Mouse (Mus musculus): ENCODE measurements at regions not wholly inside any gene's neighbourhood (a gene's known extent, or its start where the extent isn't known, plus 50 kb on each side); places are given as distances from the start of the nearest gene placed in this dataset.

DNA sequence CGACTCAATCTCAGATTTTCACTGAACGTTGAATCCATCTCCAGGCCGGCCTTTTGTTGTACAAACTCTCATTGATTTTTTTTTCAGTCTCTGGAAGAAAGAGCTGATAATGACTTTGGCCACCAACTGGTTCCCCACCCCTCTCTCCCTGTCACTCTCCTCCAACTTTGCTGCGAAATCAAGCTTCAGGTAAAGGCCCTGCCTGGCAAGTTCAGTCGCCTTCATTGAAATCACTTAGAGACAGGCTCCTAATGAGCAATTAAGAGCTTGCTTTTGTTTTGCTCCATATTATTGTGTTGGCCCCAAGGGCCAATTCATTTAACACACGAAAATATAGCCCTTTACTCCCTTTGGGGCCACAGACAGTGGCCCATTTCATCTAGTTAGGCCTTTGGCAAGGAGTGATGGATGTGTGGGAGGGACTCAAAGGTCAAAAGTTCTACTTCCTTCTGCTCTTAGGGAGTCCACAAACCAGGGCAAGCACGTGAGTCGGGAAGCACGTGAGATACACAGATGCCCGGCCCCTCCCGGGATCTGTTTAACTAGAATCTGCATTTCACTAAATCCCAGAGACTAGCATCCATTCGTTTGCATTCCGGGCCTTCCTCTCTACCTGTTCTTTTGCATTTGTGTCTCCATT lies 120.0 kb downstream of the Dact1 start:
- DNase-seq (ENCODE audit: low spot score) = no peak

- no peak for DNase-seq (ENCODE audit: low spot score)
Measured at GRCm38 (mm10) chr12:71430331-71430730, 120.6 kb downstream of the Dact1 start.

- DNase-seq (ENCODE audit: low spot score) = no peak
Measured at GRCm38 (mm10) chr12:71431116-71431515, 121.4 kb downstream of the Dact1 start.

DNA sequence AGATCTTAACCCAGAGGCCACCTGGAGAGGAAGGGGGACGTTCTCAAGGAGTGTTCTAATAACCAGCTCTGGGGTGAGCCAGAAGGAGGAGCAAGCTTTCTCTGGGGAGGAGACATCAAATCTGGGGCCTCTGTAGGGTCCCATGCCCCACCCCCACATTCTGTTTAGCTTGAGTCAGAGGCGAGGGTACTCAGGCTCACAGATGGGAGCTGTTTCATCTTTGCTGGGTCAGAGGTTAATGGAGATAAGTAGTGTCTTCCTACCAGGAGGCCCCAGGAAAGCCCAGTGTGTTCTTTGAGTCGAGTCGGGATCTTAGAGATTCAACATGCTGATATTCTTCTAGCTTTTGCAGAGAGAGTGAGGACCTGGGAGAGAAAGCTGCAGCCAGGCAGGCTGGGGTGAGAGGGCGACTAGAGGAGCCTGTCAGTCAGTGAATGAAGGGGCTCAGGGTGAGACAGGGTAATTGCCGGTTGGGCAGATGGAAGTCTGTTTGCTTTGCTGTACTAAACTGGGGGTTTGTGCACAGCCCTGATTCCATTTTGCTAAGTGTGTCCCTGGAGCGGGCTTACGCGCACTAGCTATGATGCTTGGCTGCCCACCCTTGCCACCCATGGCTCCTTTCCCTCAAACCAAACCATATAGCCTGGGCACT lies 124.0 kb downstream of the Dact1 start:
- no peak for DNase-seq (ENCODE audit: low spot score)

DNA sequence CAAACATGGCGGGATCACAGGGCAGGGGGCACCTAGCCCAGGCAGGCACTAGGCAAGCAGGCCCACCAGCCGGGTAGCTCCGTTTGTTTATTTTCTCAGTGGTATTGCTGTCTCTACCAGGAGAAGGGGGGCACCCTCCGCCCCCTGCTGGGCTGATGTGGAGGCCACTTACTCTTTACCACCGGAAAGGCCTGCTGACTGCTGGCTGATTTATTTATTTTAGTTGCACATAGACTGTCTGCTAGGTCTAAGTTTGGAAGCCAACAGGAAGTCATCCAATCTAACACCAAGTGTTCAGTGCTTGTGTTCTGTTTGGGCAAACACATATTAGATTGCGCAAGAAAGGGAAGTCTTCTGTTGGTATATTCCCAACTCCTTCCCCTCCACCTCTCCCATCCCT lies 128.6 kb downstream of the Dact1 start:
- peak; percentile 12 for DNase-seq (ENCODE audit: low spot score)

DNA sequence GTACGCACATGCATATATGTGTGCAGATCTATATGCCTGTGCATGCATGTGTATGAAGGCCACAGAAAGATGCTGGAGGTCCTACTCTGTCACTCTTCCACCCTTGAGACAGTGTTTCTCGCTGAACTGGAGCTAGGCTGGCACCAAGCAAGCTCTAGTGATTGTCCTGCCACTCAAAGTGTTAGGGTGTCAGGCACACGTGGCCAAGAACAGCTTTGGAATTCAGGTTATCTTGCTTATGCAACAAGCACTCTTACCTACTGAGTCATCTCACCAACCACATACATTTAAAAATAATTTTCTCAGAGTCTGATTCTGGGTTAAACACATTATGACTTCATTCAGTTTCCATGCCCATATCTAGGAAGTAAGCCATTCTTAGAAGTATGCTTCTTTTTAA lies 131.2 kb downstream of the Dact1 start:
- no peak for DNase-seq (ENCODE audit: low spot score)

GRCm38 (mm10) chr12:71441272-71441671 lies 131.6 kb downstream of the Dact1 start:
- DNase-seq (ENCODE audit: low spot score) = no peak

DNA sequence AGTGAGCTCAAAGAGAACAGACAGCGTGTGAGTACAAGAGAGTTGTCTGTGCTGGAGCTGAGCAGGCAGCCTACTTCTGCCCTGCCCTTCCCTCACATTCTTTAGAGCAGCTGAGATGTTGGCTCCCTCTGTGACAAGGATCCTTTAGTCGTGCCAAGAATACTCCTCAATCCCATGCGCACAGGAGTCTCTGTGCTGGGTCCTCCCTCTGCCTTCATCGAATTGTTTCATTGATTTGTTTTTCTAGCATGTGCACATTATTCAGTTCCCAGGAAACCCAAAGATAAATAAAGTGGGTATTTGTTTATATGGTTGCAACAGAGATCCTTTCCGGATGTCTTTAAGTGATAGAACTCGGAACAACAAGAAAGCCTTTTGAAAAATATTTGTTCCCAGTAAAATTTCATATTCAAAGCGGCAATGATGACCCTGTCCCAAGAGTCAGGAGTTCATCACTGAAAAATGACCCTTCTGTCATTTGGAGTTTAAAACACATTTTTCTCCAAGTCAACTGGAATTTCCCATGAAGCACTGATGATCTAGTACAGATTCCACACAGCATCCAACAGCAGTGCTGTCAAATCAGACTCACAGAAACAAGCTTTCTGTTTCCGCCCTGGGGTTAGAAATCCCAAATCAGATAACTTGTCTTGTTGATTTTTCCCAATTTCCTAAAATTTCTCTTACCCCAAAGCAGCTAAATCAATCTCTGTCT lies 136.7 kb downstream of the Dact1 start:
- DNase-seq (ENCODE audit: low spot score) = no peak

DNA sequence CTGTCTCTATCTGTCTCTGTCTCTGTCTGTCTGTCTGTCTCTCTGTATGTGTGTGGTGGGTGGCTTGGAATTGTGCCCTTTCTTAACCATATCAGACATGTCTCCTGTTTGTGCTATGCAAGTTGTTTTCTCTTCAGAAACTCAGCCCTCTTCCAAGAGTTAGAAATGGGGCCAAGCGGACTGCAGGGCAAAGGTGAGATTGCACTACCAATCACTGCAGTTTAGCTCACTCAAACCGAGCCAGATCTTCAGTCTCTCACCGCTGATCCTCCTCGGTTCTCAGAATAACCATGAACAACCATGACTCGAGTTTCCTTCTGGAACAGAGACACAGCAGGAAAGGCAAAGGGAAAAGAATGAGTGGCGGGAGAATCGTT lies 137.2 kb downstream of the Dact1 start:
- DNase-seq (ENCODE audit: low spot score) = peak; percentile 45

GRCm38 (mm10) chr12:71449032-71449431 lies 139.3 kb downstream of the Dact1 start:
- DNase-seq (ENCODE audit: low spot score) = no peak

DNA sequence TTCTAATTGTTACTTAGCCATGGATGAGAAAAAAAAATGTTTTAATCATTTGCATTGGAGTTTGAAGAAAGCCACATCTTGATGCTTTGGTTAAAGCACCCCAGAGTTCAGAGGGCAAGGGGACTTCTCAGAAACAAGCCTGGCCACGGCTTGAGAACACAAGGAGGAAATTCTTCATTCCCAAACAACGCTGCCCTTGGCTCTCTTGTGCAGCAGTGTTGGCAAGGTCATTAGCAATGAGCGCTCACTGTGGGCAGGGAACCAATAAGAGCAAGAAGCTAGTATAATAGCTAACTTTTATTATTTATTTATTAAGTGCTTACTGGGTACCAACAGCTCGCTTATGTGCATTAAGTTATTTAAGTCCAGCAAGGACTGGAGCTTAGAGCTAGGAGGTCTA lies 140.4 kb downstream of the Dact1 start:
- DNase-seq (ENCODE audit: low spot score) = no peak

GRCm38 (mm10) chr12:71450680-71451463 lies 141.2 kb downstream of the Dact1 start:
- DNase-seq (ENCODE audit: low spot score) = no peak

DNA sequence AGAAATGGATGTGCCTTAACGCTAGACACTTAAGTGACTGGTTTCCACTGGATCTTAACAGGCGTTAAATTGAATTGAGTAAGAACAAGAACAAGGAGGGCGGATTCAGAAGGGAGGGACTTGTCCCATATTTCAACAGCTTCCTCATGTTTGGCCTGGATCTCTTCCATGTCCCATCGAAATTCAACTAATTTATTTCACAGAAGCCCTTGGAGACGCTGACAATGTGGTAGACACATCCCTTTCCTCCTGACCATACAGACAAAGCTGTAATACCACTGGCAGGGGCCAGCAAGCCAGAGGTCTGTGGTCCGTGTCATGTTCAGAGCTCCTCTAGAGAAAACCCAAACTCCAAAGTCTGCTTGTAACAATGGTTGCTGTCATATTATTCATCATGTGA lies 147.2 kb downstream of the Dact1 start:
- DNase-seq (ENCODE audit: low spot score) = no peak

DNA sequence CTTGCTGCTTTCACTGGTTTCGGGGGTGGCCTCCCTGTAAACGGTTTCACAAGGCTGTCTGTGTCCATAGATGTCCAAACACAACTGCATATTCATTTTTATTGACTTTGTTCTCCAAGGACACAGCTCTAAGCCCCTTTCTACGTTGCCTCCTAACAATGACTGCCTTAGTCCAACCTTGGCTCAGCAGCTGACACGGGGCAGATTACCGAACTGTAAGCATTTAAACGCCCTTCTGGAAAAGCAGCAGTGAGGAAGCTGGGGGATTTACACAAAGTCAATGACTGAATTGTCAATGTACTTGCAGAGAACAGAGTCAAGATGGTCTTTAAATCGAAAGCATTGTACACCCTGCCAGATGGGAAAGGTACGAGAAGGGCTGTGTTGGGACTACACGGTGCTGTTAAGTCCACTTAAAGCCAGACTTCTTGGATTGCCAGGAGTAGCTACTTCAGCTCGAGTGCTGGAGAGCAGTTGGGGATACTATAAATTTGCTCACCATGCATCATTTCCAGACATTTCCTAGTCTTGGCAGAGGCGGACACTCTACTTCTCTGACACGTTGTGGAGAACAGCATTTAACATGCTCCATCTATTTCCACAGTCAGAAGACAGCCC lies 149.0 kb downstream of the Dact1 start:
- no peak for DNase-seq (ENCODE audit: low spot score)

DNA sequence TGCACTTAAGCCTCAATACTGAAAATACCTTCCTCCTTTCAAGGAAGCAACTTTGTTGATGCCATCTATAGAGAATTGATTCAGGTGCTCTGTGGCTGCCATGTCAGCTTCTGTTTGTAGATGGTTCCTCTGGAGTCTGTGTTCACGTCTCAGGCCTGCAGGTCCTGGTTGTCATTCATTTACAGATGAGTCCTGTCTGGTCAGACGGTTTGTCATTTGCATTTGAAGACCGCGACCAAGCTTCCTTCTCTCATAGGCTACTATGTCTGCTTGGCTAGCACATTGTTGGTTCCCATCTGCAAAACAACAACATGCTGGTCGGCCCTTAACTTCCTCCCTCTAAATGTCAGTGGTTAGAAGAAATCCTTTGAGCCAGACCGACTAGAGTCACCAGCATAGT lies 151.0 kb downstream of the Dact1 start:
- DNase-seq (ENCODE audit: low spot score) = no peak

GRCm38 (mm10) chr12:71467820-71468219 lies 158.1 kb downstream of the Dact1 start:
- no peak for DNase-seq (ENCODE audit: low spot score)

DNA sequence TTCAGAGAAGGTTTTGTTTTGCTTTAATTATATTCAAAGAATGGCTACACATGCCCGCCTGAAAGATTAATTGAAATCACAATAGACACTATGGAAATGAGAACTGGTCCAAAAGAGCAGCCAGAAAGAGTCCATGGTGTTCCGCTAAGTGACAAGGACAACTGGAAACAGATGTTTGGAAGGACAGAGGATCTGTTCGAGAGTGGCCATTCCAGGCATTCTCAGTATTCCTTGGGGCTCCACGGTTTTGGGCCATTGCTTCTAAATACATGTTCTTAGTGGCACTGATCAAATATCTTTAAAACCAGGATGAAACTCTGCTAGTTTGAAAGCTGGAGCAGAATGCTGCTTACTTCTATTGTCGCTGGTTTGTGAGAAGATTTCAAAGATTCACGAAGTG lies 158.6 kb downstream of the Dact1 start:
- no peak for DNase-seq (ENCODE audit: low spot score)

DNA sequence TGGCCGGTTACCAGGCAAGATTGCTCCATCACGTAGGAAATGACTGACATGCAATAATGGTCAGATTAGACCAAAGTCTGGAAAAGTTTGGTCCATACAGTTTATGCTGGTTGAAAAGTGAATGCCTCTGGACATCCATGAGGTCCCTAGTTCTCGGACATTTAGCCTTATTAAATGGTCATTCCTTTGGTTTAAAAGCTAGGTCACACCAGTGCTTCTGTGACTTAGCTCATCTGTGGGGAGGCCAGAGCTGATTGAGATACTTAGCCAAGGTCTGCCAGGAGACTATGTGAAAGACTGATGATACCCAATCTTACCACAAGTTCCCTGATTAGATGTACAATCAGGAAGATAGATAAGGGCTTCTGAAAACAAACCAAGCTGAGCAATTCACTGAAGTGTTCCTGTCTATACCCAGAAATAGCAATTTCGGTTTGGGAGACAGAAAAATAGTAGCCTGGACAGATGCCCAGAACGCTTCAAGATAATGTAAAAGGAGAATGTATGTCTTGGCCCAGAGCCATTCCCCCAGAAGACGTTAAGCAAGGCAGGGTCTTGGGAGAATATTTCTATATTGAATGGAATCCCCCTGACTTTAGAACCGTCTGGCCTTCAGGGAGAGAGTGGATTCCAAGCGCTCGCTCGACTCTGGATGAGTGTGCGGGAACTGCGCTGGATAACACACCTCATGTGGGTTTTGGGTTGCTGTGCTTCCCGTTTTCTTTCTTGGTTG lies 161.5 kb downstream of the Dact1 start:
- DNase-seq (ENCODE audit: low spot score) = no peak

DNA sequence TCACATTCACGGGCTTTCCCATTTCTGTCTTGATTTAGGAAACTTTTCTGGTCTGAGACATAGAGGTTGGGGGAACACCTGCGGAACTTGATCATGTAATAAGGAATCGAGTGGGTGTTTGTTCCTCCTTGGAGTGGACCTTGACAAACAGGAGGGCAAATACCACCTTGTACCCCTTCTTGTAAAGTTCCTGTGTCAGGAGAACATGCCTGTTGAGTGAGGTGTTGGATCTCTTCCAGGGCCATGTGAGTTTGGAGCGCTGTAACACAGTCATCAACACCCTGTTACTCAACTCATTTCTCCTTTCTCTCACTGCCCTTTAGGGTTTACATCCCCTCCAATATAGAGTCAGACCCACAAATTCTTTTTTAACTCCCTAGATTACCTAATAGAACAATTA lies 162.0 kb downstream of the Dact1 start:
- no peak for DNase-seq (ENCODE audit: low spot score)

- no peak for DNase-seq (ENCODE audit: low spot score)
Measured at GRCm38 (mm10) chr12:71476238-71476637, 166.6 kb downstream of the Dact1 start.

DNA sequence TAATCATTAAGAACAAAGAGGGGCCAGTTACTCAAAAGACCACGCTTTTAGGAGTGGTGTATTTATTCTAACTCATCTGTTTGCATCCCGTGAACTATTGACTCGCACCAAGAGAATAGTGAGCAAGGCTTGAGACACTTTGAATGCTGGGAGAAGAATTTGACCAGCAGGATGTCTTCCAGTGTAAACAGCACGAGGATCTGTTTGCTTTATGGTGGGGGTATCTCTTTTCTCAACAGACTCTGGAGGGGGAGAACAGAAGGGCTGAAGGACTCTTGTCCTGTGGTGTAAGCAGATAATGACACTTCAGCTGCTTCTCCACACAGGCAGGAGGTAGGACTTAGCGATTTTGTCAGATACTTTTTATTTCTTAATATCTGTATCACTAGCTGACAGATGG lies 168.0 kb downstream of the Dact1 start:
- DNase-seq (ENCODE audit: low spot score) = no peak

DNA sequence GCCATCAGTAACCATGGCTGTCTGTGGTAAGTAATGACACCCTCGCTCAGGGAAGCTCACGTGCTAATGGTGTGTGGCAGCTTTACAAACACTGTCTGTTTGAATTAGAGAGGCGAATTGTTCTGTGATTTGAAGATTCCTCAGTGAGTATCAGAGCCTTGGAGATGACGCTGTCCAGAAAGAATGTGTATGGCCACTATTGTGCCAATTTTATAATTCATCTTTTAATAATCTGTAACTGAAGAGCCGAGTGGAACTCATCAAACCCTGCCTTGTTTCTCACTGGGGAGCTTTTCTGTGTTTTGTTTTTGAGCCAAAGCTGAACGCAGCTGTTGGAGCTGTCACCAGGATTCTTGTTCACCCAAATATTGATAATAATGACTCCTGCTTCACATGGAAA lies 171.7 kb downstream of the Dact1 start:
- DNase-seq (ENCODE audit: low spot score) = no peak

Measured in adipocyte (in vitro differentiated cells).